Mouse (Mus musculus) cortical plate, adult 2 months (tissue): ENCODE data around the gene Camta1.

Experiments used
- CTCF ChIP-seq: fragments of 200-500 bp; IDR thresholded peaks from 2 replicates; pipeline ENCODE4 v1.5.1; 2011; ENCODE audit warnings: mild to moderate bottlenecking, control low read depth, low read length; ENCODE audit not compliant: insufficient read depth; ENCODE audit errors: extremely low read depth
- POLR2A ChIP-seq: fragments of 200-500 bp; IDR thresholded peaks from 2 replicates; pipeline ENCODE4 v1.6.1; 2011; ENCODE audit warnings: mild to moderate bottlenecking, low read length, control low read depth; ENCODE audit not compliant: insufficient read depth; ENCODE audit errors: extremely low read depth

DNA sequence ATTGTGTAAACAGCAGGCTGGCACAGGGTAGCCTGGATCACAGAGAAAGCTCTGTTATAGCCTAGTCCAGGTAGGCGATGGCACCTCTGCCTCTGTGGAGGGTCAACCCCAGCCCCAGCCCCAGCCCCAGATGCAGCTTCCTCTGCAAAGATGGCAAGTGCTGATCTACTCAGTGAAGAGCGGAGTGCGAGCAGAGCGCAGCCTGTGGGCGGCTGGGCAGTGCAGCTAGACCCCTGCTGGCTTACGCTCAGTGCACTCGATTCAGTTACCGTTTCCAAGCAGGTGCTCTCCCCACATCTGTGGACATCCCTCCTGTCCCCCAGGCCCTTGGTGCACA is 377.7 kb downstream of the Camta1 start:
- TF ChIP-seq CTCF (no peak), POLR2A (no peak)
